14 mouse cellular contexts compared by ENCODE assay signal in genomic region chr10:80444339-80445045, GRCm38 (mm10). TPM values are rescaled to one million over a fixed set of nuclear protein-coding genes. Genes with fewer than 3 reads are reported as not detected.
DNase-seq lines count a peak whose midpoint lies in the region; ATAC-seq and TF ChIP-seq lines count a peak whose summit lies in the region.
"Had no signal": no experiment of that assay in that cellular context is flagged by ENCODE, and none has a peak within 500 bp of the region (broad histone marks: within the 10 kb centered on the region; RNA-seq: fewer than 3 reads in every experiment).

No protein-coding gene starts in this region.

- no peak for DNase-seq in hindbrain, embryonic 10.5 days (ENCODE audit: low spot score)
- DNase-seq in hindbrain, embryonic 11.5 days (ENCODE audit: low spot score) = no peak
- peak; percentile 32 for DNase-seq in midbrain, postnatal 0 days (ENCODE audit: low spot score)
- peak; percentile 69 for DNase-seq in adrenal gland, adult 2 months
- no peak for DNase-seq in embryo, embryonic 10 days (ENCODE audit: low spot score)
- DNase-seq: cerebellum, postnatal 36 days; kidney, adult 18-20 months had no signal

- H3K4me3 ChIP-seq in hindbrain, embryonic 10.5 days = no peak overlapping the region
- H3K4me3 ChIP-seq in hindbrain, embryonic 11.5 days (ENCODE audit: low read depth, low read length) = no peak overlapping the region
- H3K4me3 ChIP-seq in midbrain, postnatal 0 days (ENCODE audit: low read depth, low read length) = no peak overlapping the region
- H3K4me3 ChIP-seq in midbrain, embryonic 16.5 days (ENCODE audit: low read depth, low read length) = no peak overlapping the region
- no peak overlapping the region for H3K4me3 ChIP-seq in intestine, embryonic 16.5 days (ENCODE audit: low read length)
- H3K4me3 ChIP-seq: heart, embryonic 10.5 days had no signal

- H3K9me3 ChIP-seq in hindbrain, embryonic 10.5 days = no peaks in the 10 kb centered on the region
- no peaks in the 10 kb centered on the region for H3K9me3 ChIP-seq in hindbrain, embryonic 11.5 days (ENCODE audit: control insufficient read depth, low read length)
- H3K9me3 ChIP-seq in midbrain, postnatal 0 days (ENCODE audit: low read length) = no peaks in the 10 kb centered on the region
- no peaks in the 10 kb centered on the region for H3K9me3 ChIP-seq in midbrain, embryonic 16.5 days (replicated peaks; ENCODE audit: control insufficient read depth, low read length, poor library complexity, severe bottlenecking)
- no peaks in the 10 kb centered on the region for H3K9me3 ChIP-seq in intestine, embryonic 16.5 days (ENCODE audit: control insufficient read depth, low read length)
- H3K9me3 ChIP-seq: heart, embryonic 10.5 days had no signal

- 49% methylated on average over 5 of the region's 5 CpGs for WGBS in hindbrain, embryonic 10.5 days
- 42% methylated on average over 5 of the region's 5 CpGs for WGBS in hindbrain, embryonic 11.5 days
- 46% methylated on average over 5 of the region's 5 CpGs for WGBS in midbrain, postnatal 0 days
- WGBS in midbrain, embryonic 16.5 days = 39% methylated on average over 5 of the region's 5 CpGs
- WGBS in intestine, embryonic 16.5 days = 39% methylated on average over 5 of the region's 5 CpGs

- no peaks in the 10 kb centered on the region for H3K36me3 ChIP-seq in hindbrain, embryonic 10.5 days
- no peaks in the 10 kb centered on the region for H3K36me3 ChIP-seq in hindbrain, embryonic 11.5 days (ENCODE audit: control insufficient read depth, insufficient read depth, low read length)
- no peaks in the 10 kb centered on the region for H3K36me3 ChIP-seq in midbrain, postnatal 0 days (ENCODE audit: insufficient read depth, low read length)
- H3K36me3 ChIP-seq in midbrain, embryonic 16.5 days (ENCODE audit: control insufficient read depth, insufficient read depth, low read length) = no peaks in the 10 kb centered on the region
- no peaks in the 10 kb centered on the region for H3K36me3 ChIP-seq in intestine, embryonic 16.5 days (ENCODE audit: control insufficient read depth, insufficient read depth, low read length)
- H3K36me3 ChIP-seq: heart, embryonic 10.5 days had no signal

- no peak for ATAC-seq in hindbrain, embryonic 11.5 days (ENCODE audit: low FRiP score)
- no peak for ATAC-seq in midbrain, postnatal 0 days (ENCODE audit: low FRiP score)
- ATAC-seq in midbrain, embryonic 16.5 days = no peak
- ATAC-seq in intestine, embryonic 16.5 days = no peak
- no peak for ATAC-seq in activated CD4-positive, CD25-positive, alpha-beta regulatory T cell, adult 4 months

- peaks cover 54% of the 10 kb centered on the region for H3K27me3 ChIP-seq in hindbrain, embryonic 10.5 days (ENCODE audit: insufficient read depth, poor library complexity, severe bottlenecking)
- peaks cover 4% of the 10 kb centered on the region; the same call in 1 of the 2 replicates for H3K27me3 ChIP-seq in hindbrain, embryonic 11.5 days (ENCODE audit: control insufficient read depth, insufficient read depth, low read length)
- peaks cover 6% of the 10 kb centered on the region; the same call in 1 of the 2 replicates for H3K27me3 ChIP-seq in midbrain, postnatal 0 days (ENCODE audit: insufficient read depth, low read length)
- H3K27me3 ChIP-seq in midbrain, embryonic 16.5 days (ENCODE audit: control insufficient read depth, insufficient read depth, low read depth, low read length) = no peaks in the 10 kb centered on the region; the same call in 1 of the 2 replicates
- no peaks in the 10 kb centered on the region for H3K27me3 ChIP-seq in intestine, embryonic 16.5 days (replicated peaks; ENCODE audit: control insufficient read depth, insufficient read depth, low read length)

- H3K4me1 ChIP-seq in hindbrain, embryonic 10.5 days (replicated peaks) = peaks cover 33% of the 10 kb centered on the region
- H3K4me1 ChIP-seq in hindbrain, embryonic 11.5 days (replicated peaks; ENCODE audit: control insufficient read depth, insufficient read depth, low read length) = peaks cover 4% of the 10 kb centered on the region; the same call in 1 of the 2 replicates
- no peaks in the 10 kb centered on the region for H3K4me1 ChIP-seq in midbrain, postnatal 0 days (ENCODE audit: insufficient read depth, low read length)
- H3K4me1 ChIP-seq in midbrain, embryonic 16.5 days (ENCODE audit: control insufficient read depth, insufficient read depth, low read length) = no peaks in the 10 kb centered on the region
- H3K4me1 ChIP-seq in intestine, embryonic 16.5 days (ENCODE audit: control insufficient read depth, insufficient read depth, low read length) = peaks cover 14% of the 10 kb centered on the region

- no peak for TF ChIP-seq CTCF in midbrain, postnatal 0 days (IDR thresholded peaks at IDR 0.05)

- H3K9ac ChIP-seq in hindbrain, embryonic 11.5 days (ENCODE audit: low read depth, low read length) = no peak overlapping the region
- H3K9ac ChIP-seq in midbrain, postnatal 0 days (replicated peaks; ENCODE audit: low read length, poor library complexity, severe bottlenecking) = no peak overlapping the region
- H3K9ac ChIP-seq in midbrain, embryonic 16.5 days (ENCODE audit: low read depth, low read length) = no peak overlapping the region
- H3K9ac ChIP-seq in intestine, embryonic 16.5 days (ENCODE audit: low read depth, low read length) = peak overlapping the region; percentile 46

- H3K4me2 ChIP-seq in hindbrain, embryonic 11.5 days (replicated peaks; ENCODE audit: low read depth, low read length) = no peak overlapping the region
- no peak overlapping the region for H3K4me2 ChIP-seq in midbrain, postnatal 0 days (ENCODE audit: low read depth, low read length, poor library complexity, severe bottlenecking)
- H3K4me2 ChIP-seq in midbrain, embryonic 16.5 days (ENCODE audit: low read length) = no peak overlapping the region
- H3K4me2 ChIP-seq in intestine, embryonic 16.5 days (ENCODE audit: low read depth, low read length) = no peak overlapping the region

- H3K27ac ChIP-seq in hindbrain, embryonic 10.5 days = 0 out of 2 replicates have a peak overlapping the region, but pooled peaks have one; percentile 53
- no peak overlapping the region for H3K27ac ChIP-seq in hindbrain, embryonic 11.5 days (ENCODE audit: low read depth, low read length)
- no peak overlapping the region for H3K27ac ChIP-seq in midbrain, postnatal 0 days (ENCODE audit: low read depth, low read length)
- H3K27ac ChIP-seq in midbrain, embryonic 16.5 days (ENCODE audit: low read length) = no peak overlapping the region
- H3K27ac ChIP-seq in intestine, embryonic 16.5 days (ENCODE audit: low read length) = no peak overlapping the region
- H3K27ac ChIP-seq: heart, embryonic 10.5 days had no signal

RNA-seq across cellular contexts. Expression of gene Tcf3, which starts 11.0 kb away (rescaled TPM):
- 191 and 198 TPM in 2 replicates for polyA plus RNA-seq in hindbrain, embryonic 10.5 days (2016; fragmentation: Nextera tagmentation; extraction: Ambion mirVana)
- 110 and 130 TPM in 2 replicates for polyA plus RNA-seq in hindbrain, embryonic 11.5 days (2014; fragmentation: Nextera tagmentation; extraction: Ambion mirVana)
- 69.6 and 91.1 TPM in 2 replicates for total RNA-seq in midbrain, postnatal 0 days (2014; rRNA removed)
- 24.8 and 25.1 TPM in 2 replicates for polyA plus RNA-seq in midbrain, postnatal 0 days (2015; fragmentation: Nextera tagmentation; extraction: Ambion mirVana)
- polyA plus RNA-seq in midbrain, embryonic 16.5 days (2015; fragmentation: Nextera tagmentation; extraction: Ambion mirVana) = 30.2 and 35.2 TPM in 2 replicates
- total RNA-seq in adrenal gland, adult 2 months (2021) = 10 to 100 TPM; 46.6 to 55.4 TPM
- polyA plus RNA-seq in adrenal gland, adult 2 months (2012; rRNA removed) = 148 and 152 TPM in 2 replicates
- polyA plus RNA-seq in intestine, embryonic 16.5 days (2015; fragmentation: Nextera tagmentation; extraction: Ambion mirVana) = 62.7 and 62.9 TPM in 2 replicates
- 10 to 100 TPM in 1 of 2 experiments, 1 to 10 TPM in 1; 9.3 to 10.7 TPM for polyA plus RNA-seq in activated CD4-positive, CD25-positive, alpha-beta regulatory T cell, adult 4 months (2017; shearing (Covaris generic))

RNA-seq across cellular contexts. Expression of gene Uqcr11, which starts 37.9 kb away (rescaled TPM):
- polyA plus RNA-seq in hindbrain, embryonic 10.5 days (2016; fragmentation: Nextera tagmentation; extraction: Ambion mirVana) = 648 and 654 TPM in 2 replicates
- 466 and 480 TPM in 2 replicates for polyA plus RNA-seq in hindbrain, embryonic 11.5 days (2014; fragmentation: Nextera tagmentation; extraction: Ambion mirVana)
- 295 and 379 TPM in 2 replicates for total RNA-seq in midbrain, postnatal 0 days (2014; rRNA removed)
- polyA plus RNA-seq in midbrain, postnatal 0 days (2015; fragmentation: Nextera tagmentation; extraction: Ambion mirVana) = 638 and 795 TPM in 2 replicates
- 455 and 532 TPM in 2 replicates for polyA plus RNA-seq in midbrain, embryonic 16.5 days (2015; fragmentation: Nextera tagmentation; extraction: Ambion mirVana)
- total RNA-seq in adrenal gland, adult 2 months (2021) = 1,000 to 10,000 TPM in 1 of 2 experiments, 100 to 1,000 TPM in 1; 714 to 1,027 TPM
- 2,955 and 2,958 TPM in 2 replicates for polyA plus RNA-seq in adrenal gland, adult 2 months (2012; rRNA removed)
- 1,179 and 1,252 TPM in 2 replicates for polyA plus RNA-seq in intestine, embryonic 16.5 days (2015; fragmentation: Nextera tagmentation; extraction: Ambion mirVana)
- polyA plus RNA-seq in activated CD4-positive, CD25-positive, alpha-beta regulatory T cell, adult 4 months (2017; shearing (Covaris generic)) = 100 to 1,000 TPM; 327 to 363 TPM

RNA-seq across cellular contexts. Expression of gene Mbd3, which starts 45.1 kb away (rescaled TPM):
- polyA plus RNA-seq in hindbrain, embryonic 10.5 days (2016; fragmentation: Nextera tagmentation; extraction: Ambion mirVana) = 341 and 365 TPM in 2 replicates
- 227 and 240 TPM in 2 replicates for polyA plus RNA-seq in hindbrain, embryonic 11.5 days (2014; fragmentation: Nextera tagmentation; extraction: Ambion mirVana)
- total RNA-seq in midbrain, postnatal 0 days (2014; rRNA removed) = 30.4 and 47.0 TPM in 2 replicates
- 154 and 157 TPM in 2 replicates for polyA plus RNA-seq in midbrain, postnatal 0 days (2015; fragmentation: Nextera tagmentation; extraction: Ambion mirVana)
- 174 and 188 TPM in 2 replicates for polyA plus RNA-seq in midbrain, embryonic 16.5 days (2015; fragmentation: Nextera tagmentation; extraction: Ambion mirVana)
- 100 to 1,000 TPM; 125 to 146 TPM for total RNA-seq in adrenal gland, adult 2 months (2021)
- 158 and 165 TPM in 2 replicates for polyA plus RNA-seq in adrenal gland, adult 2 months (2012; rRNA removed)
- 133 and 144 TPM in 2 replicates for polyA plus RNA-seq in intestine, embryonic 16.5 days (2015; fragmentation: Nextera tagmentation; extraction: Ambion mirVana)
- polyA plus RNA-seq in activated CD4-positive, CD25-positive, alpha-beta regulatory T cell, adult 4 months (2017; shearing (Covaris generic)) = 10 to 100 TPM; 23.6 to 32.0 TPM

RNA-seq across cellular contexts. Expression of gene Onecut3, which starts 50.1 kb away (rescaled TPM):
- polyA plus RNA-seq in hindbrain, embryonic 10.5 days (2016; fragmentation: Nextera tagmentation; extraction: Ambion mirVana) = 1.1 and 2.0 TPM in 2 replicates
- 2.1 and 3.5 TPM in 2 replicates for polyA plus RNA-seq in hindbrain, embryonic 11.5 days (2014; fragmentation: Nextera tagmentation; extraction: Ambion mirVana)
- 2.8 and 3.1 TPM in 2 replicates for total RNA-seq in midbrain, postnatal 0 days (2014; rRNA removed)
- 0.69 and 0.89 TPM in 2 replicates for polyA plus RNA-seq in midbrain, postnatal 0 days (2015; fragmentation: Nextera tagmentation; extraction: Ambion mirVana)
- 1.2 and 1.6 TPM in 2 replicates for polyA plus RNA-seq in midbrain, embryonic 16.5 days (2015; fragmentation: Nextera tagmentation; extraction: Ambion mirVana)
- not detected for total RNA-seq in adrenal gland, adult 2 months (2021)
- polyA plus RNA-seq in adrenal gland, adult 2 months (2012; rRNA removed) = not detected in 2 replicates
- 0.06 and 0.10 TPM in 2 replicates for polyA plus RNA-seq in intestine, embryonic 16.5 days (2015; fragmentation: Nextera tagmentation; extraction: Ambion mirVana)
- not detected for polyA plus RNA-seq in activated CD4-positive, CD25-positive, alpha-beta regulatory T cell, adult 4 months (2017; shearing (Covaris generic))
- total RNA-seq: adrenal gland, adult 18-20 months; left cerebral cortex, postnatal 10 days; monocyte, adult 5-6 weeks had no signal

RNA-seq across cellular contexts. Expression of gene Mex3d, which starts 57.0 kb away (rescaled TPM):
- 7.2 and 8.8 TPM in 2 replicates for polyA plus RNA-seq in hindbrain, embryonic 10.5 days (2016; fragmentation: Nextera tagmentation; extraction: Ambion mirVana)
- 13.4 and 14.7 TPM in 2 replicates for polyA plus RNA-seq in hindbrain, embryonic 11.5 days (2014; fragmentation: Nextera tagmentation; extraction: Ambion mirVana)
- total RNA-seq in midbrain, postnatal 0 days (2014; rRNA removed) = 118 and 147 TPM in 2 replicates
- 12.5 and 13.9 TPM in 2 replicates for polyA plus RNA-seq in midbrain, postnatal 0 days (2015; fragmentation: Nextera tagmentation; extraction: Ambion mirVana)
- 13.6 and 15.0 TPM in 2 replicates for polyA plus RNA-seq in midbrain, embryonic 16.5 days (2015; fragmentation: Nextera tagmentation; extraction: Ambion mirVana)
- total RNA-seq in adrenal gland, adult 2 months (2021) = 10 to 100 TPM; 19.2 to 19.5 TPM
- polyA plus RNA-seq in adrenal gland, adult 2 months (2012; rRNA removed) = 60.7 and 61.5 TPM in 2 replicates
- 1.9 and 2.7 TPM in 2 replicates for polyA plus RNA-seq in intestine, embryonic 16.5 days (2015; fragmentation: Nextera tagmentation; extraction: Ambion mirVana)
- 1 to 10 TPM in 1 of 2 experiments, under 1 TPM in 1; 0.62 to 1.2 TPM for polyA plus RNA-seq in activated CD4-positive, CD25-positive, alpha-beta regulatory T cell, adult 4 months (2017; shearing (Covaris generic))

Comparison
In these comparisons a context has a peak if more than half of its experiments do, and no peak if none do; other contexts are left out.
1. DNase-seq: peak in midbrain, postnatal 0 days (single experiment) and adrenal gland, adult 2 months (single experiment); none in hindbrain, embryonic 10.5 days (single experiment), hindbrain, embryonic 11.5 days (single experiment) and embryo, embryonic 10 days (single experiment).